Mouse (Mus musculus) megakaryocyte, embryonic 14.5 days (primary cell): ENCODE measurements around the gene Prrg3.

ENCODE experiments used
- FLI1 ChIP-seq: IDR thresholded peaks from 2 replicates; pipeline ENCODE4 v1.6.1; 2012; ENCODE audit warnings: low read length, inconsistent platforms, mixed read lengths
- GATA1 ChIP-seq: IDR thresholded peaks from 3 replicates; pipeline ENCODE4 v1.6.1; 2012; ENCODE audit warnings: mixed read lengths, low read length, inconsistent platforms, borderline replicate concordance

DNA sequence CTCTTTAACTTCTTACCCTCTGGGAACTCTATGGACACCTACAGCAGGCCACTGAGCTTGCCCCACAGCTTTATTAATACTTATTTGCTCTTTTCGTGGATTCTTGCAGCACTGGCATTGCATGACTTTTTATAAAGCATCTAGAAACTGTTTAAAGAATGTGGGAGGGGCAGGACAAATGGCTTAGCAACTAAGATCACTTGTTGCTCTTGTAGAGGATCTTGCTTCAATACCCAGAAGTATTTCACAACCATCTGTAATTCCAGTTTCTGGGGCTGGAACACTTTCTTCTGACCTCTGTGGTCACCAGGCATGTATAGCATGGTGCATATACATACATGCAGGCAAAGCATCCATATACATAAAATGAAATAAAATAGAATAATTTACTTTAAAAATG lies 33.5 kb downstream of the Prrg3 start:
- TF ChIP-seq FLI1 (no peak), GATA1 (no peak)
